Mouse (Mus musculus) CH12.LX (cell line): ENCODE results near the gene A730015C16Rik. TPM values are rescaled to one million over a fixed set of nuclear protein-coding genes. Genes with fewer than 3 reads are reported as not detected.

Experiments used
- DNase-seq: peaks from one replicate; pipeline ENCODE4 v3.0.0-alpha.2; 2013; ENCODE audit errors: extremely low read depth
- H3K27ac ChIP-seq: 2 replicates; pipeline ENCODE4 v1.5.1; 2012; ENCODE audit warnings: low read depth, mild to moderate bottlenecking, control low read depth, moderate library complexity; ENCODE audit not compliant: insufficient read depth
- H3K27me3 ChIP-seq: replicated peaks from 2 replicates; pipeline ENCODE3; 2012; ENCODE audit warnings: inconsistent platforms
- H3K36me3 ChIP-seq, 2 experiments: replicated peaks in 1 of 2; 2 replicates each; pipeline versions ENCODE3 to v1.6.1; 2012; ENCODE audit warnings: inconsistent platforms in 1 of 2, low read length in 1 of 2, mild to moderate bottlenecking in 1 of 2, mixed read lengths in 1 of 2, moderate library complexity in 1 of 2; ENCODE audit not compliant: control insufficient read depth in 1 of 2, insufficient read depth in 1 of 2
- H3K4me1 ChIP-seq, 2 experiments: 2 replicates each; pipeline ENCODE4 v1.6.1; 2012; ENCODE audit warnings: inconsistent platforms in 1 of 2, moderate library complexity in 1 of 2; ENCODE audit not compliant: insufficient read depth in 2 of 2, control insufficient read depth in 1 of 2
- H3K4me2 ChIP-seq: 2 replicates; pipeline ENCODE4 v1.6.1; 2012; ENCODE audit warnings: low read depth, mild to moderate bottlenecking, control low read depth; ENCODE audit not compliant: poor library complexity, insufficient read depth, severe bottlenecking
- H3K4me3 ChIP-seq, 3 experiments: fragments of 150-350 bp in 1 of 3; sonication (generic) in 1 of 3; replicated peaks in 1 of 3; 2 replicates each; pipeline versions ENCODE3 to v1.5.1; 2011 to 2012; ENCODE audit warnings: low read depth in 2 of 3, low read length in 2 of 3, mild to moderate bottlenecking in 2 of 3, moderate library complexity in 2 of 3, control low read depth in 1 of 3, improper control_type of control experiment in 1 of 3, inconsistent platforms in 1 of 3, mixed read lengths in 1 of 3; ENCODE audit not compliant: poor library complexity in 1 of 3
- H3K79me2 ChIP-seq: replicated peaks from 2 replicates; pipeline ENCODE4 v1.6.1; 2012; ENCODE audit warnings: mild to moderate bottlenecking, moderate library complexity; ENCODE audit not compliant: control insufficient read depth, poor library complexity, insufficient read depth, severe bottlenecking; ENCODE audit errors: extremely low read depth
- H3K9ac ChIP-seq: 2 replicates; pipeline ENCODE4 v1.6.1; 2012; ENCODE audit warnings: low read depth, mild to moderate bottlenecking, control low read depth, moderate library complexity; ENCODE audit not compliant: insufficient read depth
- H3K9me3 ChIP-seq: replicated peaks from 2 replicates; pipeline ENCODE3; 2012; ENCODE audit warnings: low read length, inconsistent platforms, mixed read lengths
- BHLHE40 ChIP-seq: IDR thresholded peaks from 2 replicates; pipeline ENCODE4 v1.6.1; 2011; ENCODE audit warnings: mild to moderate bottlenecking, low read depth, low read length, improper control_type of control experiment
- CHD1 ChIP-seq: IDR thresholded peaks from 2 replicates; pipeline ENCODE4 v1.6.1; 2012; ENCODE audit warnings: low read depth, low read length, improper control_type of control experiment, inconsistent platforms
- CTCF ChIP-seq, 2 experiments: IDR thresholded peaks in 1 of 2; conservative IDR thresholded peaks in 1 of 2; 2 replicates each; pipeline ENCODE4 v1.5.1; 2011 to 2012; ENCODE audit warnings: low read depth in 2 of 2, low read length in 2 of 2, improper control_type of control experiment in 1 of 2, inconsistent platforms in 1 of 2, mild to moderate bottlenecking in 1 of 2, moderate library complexity in 1 of 2
- E2F4 ChIP-seq: IDR thresholded peaks from 2 replicates; pipeline ENCODE4 v1.6.1; 2011; ENCODE audit warnings: low read depth, low read length, improper control_type of control experiment; ENCODE audit not compliant: insufficient replicate concordance
- ELF1 ChIP-seq: IDR thresholded peaks from 2 replicates; pipeline ENCODE4 v1.6.1; 2014; ENCODE audit warnings: low read depth, mild to moderate bottlenecking, inconsistent platforms, low read length, improper control_type of control experiment
- EP300 ChIP-seq: IDR thresholded peaks from 2 replicates; pipeline ENCODE4 v1.6.1; 2011; ENCODE audit warnings: low read length, improper control_type of control experiment
- GABPA ChIP-seq: IDR thresholded peaks from 2 replicates; pipeline ENCODE4 v1.6.1; 2012; ENCODE audit warnings: low read depth, low read length, improper control_type of control experiment, inconsistent platforms; ENCODE audit not compliant: insufficient replicate concordance
- HCFC1 ChIP-seq: IDR thresholded peaks from 2 replicates; pipeline ENCODE4 v1.6.1; 2012; ENCODE audit warnings: low read depth, mild to moderate bottlenecking, inconsistent platforms, low read length, improper control_type of control experiment
- IRF4 ChIP-seq: IDR thresholded peaks from 2 replicates; pipeline ENCODE4 v1.6.1; 2014; ENCODE audit warnings: low read depth, mild to moderate bottlenecking, inconsistent platforms, low read length, improper control_type of control experiment
- JUN ChIP-seq: IDR thresholded peaks from 2 replicates; pipeline ENCODE4 v1.6.1; 2011; ENCODE audit warnings: low read depth, mild to moderate bottlenecking, low read length, improper control_type of control experiment, moderate library complexity; ENCODE audit not compliant: insufficient read depth
- JUND ChIP-seq: conservative IDR thresholded peaks from 2 replicates; pipeline ENCODE4 v1.6.1; 2011; ENCODE audit warnings: low read depth, low read length, improper control_type of control experiment
- KAT2A ChIP-seq: IDR thresholded peaks from 2 replicates; pipeline ENCODE4 v1.6.1; 2012; ENCODE audit warnings: low read length, improper control_type of control experiment, inconsistent platforms; ENCODE audit not compliant: insufficient replicate concordance
- MAFK ChIP-seq: IDR thresholded peaks from 2 replicates; pipeline ENCODE4 v1.6.1; 2011; ENCODE audit warnings: low read length, improper control_type of control experiment; ENCODE audit not compliant: insufficient replicate concordance
- MAX ChIP-seq: IDR thresholded peaks from 2 replicates; pipeline ENCODE4 v1.6.1; 2011; ENCODE audit warnings: low read length, improper control_type of control experiment
- MAZ ChIP-seq: IDR thresholded peaks from 2 replicates; pipeline ENCODE4 v1.6.1; 2012; ENCODE audit warnings: low read depth, mild to moderate bottlenecking, inconsistent platforms, low read length, improper control_type of control experiment, moderate library complexity
- MXI1 ChIP-seq: IDR thresholded peaks from 2 replicates; pipeline ENCODE4 v1.6.1; 2011; ENCODE audit warnings: mild to moderate bottlenecking, low read depth, low read length, improper control_type of control experiment
- MYC ChIP-seq: IDR thresholded peaks from 2 replicates; pipeline ENCODE4 v1.6.1; 2011; ENCODE audit warnings: low read depth, mild to moderate bottlenecking, improper control_type of control experiment, low read length
- NELFE ChIP-seq: IDR thresholded peaks from 2 replicates; pipeline ENCODE4 v1.6.1; 2011; ENCODE audit warnings: low read depth, low read length, improper control_type of control experiment
- PAX5 ChIP-seq: IDR thresholded peaks from 2 replicates; pipeline ENCODE4 v1.6.1; 2012; ENCODE audit warnings: low read length, inconsistent platforms, mixed read lengths
- POLR2A ChIP-seq: IDR thresholded peaks from 2 replicates; pipeline ENCODE4 v1.6.1; 2011; ENCODE audit warnings: low read depth, mild to moderate bottlenecking, improper control_type of control experiment, low read length
- POLR2AphosphoS2 ChIP-seq: IDR thresholded peaks from 2 replicates; pipeline ENCODE4 v1.6.1; 2011; ENCODE audit warnings: low read depth, low read length, improper control_type of control experiment
- RAD21 ChIP-seq: IDR thresholded peaks from 2 replicates; pipeline ENCODE4 v1.6.1; 2011; ENCODE audit warnings: low read depth, mild to moderate bottlenecking, low read length, improper control_type of control experiment, moderate library complexity
- SIN3A ChIP-seq: IDR thresholded peaks from 2 replicates; pipeline ENCODE4 v1.6.1; 2012; ENCODE audit warnings: low read length, improper control_type of control experiment, inconsistent platforms
- SMC3 ChIP-seq: IDR thresholded peaks from 2 replicates; pipeline ENCODE4 v1.6.1; 2011; ENCODE audit warnings: low read depth, low read length, improper control_type of control experiment
- TBP ChIP-seq: conservative IDR thresholded peaks from 2 replicates; pipeline ENCODE4 v1.6.1; 2011; ENCODE audit warnings: low read depth, low read length, improper control_type of control experiment
- UBTF ChIP-seq: IDR thresholded peaks from 2 replicates; pipeline ENCODE4 v1.6.1; 2012; ENCODE audit warnings: low read depth, mild to moderate bottlenecking, inconsistent platforms, low read length, improper control_type of control experiment, moderate library complexity
- USF2 ChIP-seq: conservative IDR thresholded peaks from 2 replicates; pipeline ENCODE4 v1.6.1; 2011; ENCODE audit warnings: low read depth, low read length, improper control_type of control experiment
- ZC3H11A ChIP-seq: IDR thresholded peaks from 2 replicates; pipeline ENCODE4 v1.6.1; 2012; ENCODE audit warnings: low read depth, mild to moderate bottlenecking, inconsistent platforms, low read length, improper control_type of control experiment
- ZKSCAN1 ChIP-seq: IDR thresholded peaks from 2 replicates; pipeline ENCODE4 v1.6.1; 2012; ENCODE audit warnings: low read depth, inconsistent platforms, low read length, improper control_type of control experiment, borderline replicate concordance
- ZNF384 ChIP-seq: IDR thresholded peaks from 2 replicates; pipeline ENCODE4 v1.6.1; 2012; ENCODE audit warnings: low read depth, low read length, improper control_type of control experiment, inconsistent platforms
- dilution Hi-C: fragments of 300-500 bp; cut with MboI; formaldehyde crosslinking; loops from 2 replicates; pipeline ENCODE4 v1.14.3; 2020; ENCODE audit warnings: low sequenced_read_pairs; ENCODE audit not compliant: extremely low pct_unique_long_range_greater_than_20kb, extremely low pct_ligation_motif_present
- in situ Hi-C: fragments of 300-500 bp; cut with MboI; formaldehyde crosslinking; loops from 3 replicates; pipeline ENCODE4 v1.14.3; 2019; ENCODE audit warnings: low sequenced_read_pairs, low pct_ligation_motif_present, low pct_unique_long_range_greater_than_20kb, mixed read lengths
- polyA plus RNA-seq: library from polyadenylated mRNA; unstranded; fragments of >175 nt; gene quantifications from 2 replicates; pipeline ENCODE4 v1.2.1, GENCODE M21; 2012; ENCODE audit warnings: low read depth; ENCODE audit not compliant: insufficient read length
- total RNA-seq, 2 experiments: library from RNA; depleted of rRNA; stranded (reverse); fragments of 300-350 nt in 1 of 2; fragments of >200 nt in 1 of 2; gene quantifications; 2 replicates each; pipeline ENCODE4 v1.2.3; 2012 to 2014

Gene A730015C16Rik
- total and polyA plus RNA-seq, 3 experiments = 0.26 to 7.0 TPM; not detected in 1

DNA sequence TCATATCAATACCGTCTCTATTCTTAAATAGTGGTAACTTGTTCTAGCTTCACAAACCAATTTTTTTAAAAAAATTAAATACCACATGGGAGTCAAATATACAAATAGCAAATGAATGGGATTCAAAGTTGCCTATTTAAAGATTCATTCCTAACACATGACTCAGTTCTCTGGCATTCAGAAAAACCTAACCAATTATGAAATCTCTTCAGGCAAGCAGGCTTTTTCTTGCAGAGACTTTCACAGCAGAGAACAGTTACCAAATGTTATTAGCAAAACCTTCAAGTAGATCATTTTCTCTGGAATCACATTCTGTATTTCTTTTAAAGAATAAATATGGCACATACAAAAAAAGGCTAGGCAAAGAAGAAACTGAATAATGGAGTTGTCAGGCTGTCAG, 17.7 kb downstream of the A730015C16Rik start:
- Histone ChIP-seq H3K27me3 (no peaks in the 10 kb centered on the region), H3K79me2 (peaks cover 32% of the 10 kb centered on the region), H3K4me1 (peaks cover 4 to 43% of the 10 kb centered on the region in 2 experiments; a peak in 3 of 4 replicates), H3K4me3 (no peak overlapping the region), H3K4me2 (no peak overlapping the region), H3K27ac (no peak overlapping the region), H3K9me3 (no peaks in the 10 kb centered on the region), H3K36me3 (peaks cover 16 to 22% of the 10 kb centered on the region in 2 experiments), H3K9ac (no peak overlapping the region)
- no peak for DNase-seq
- in situ Hi-C loops = no loop called here
- TF ChIP-seq MAFK = no peak
- TF ChIP-seq E2F4 = no peak
- TF ChIP-seq GABPA = no peak
- TF ChIP-seq TBP = no peak
- no peak for TF ChIP-seq SMC3
- no peak for TF ChIP-seq ZNF384
- no peak for TF ChIP-seq UBTF
- TF ChIP-seq USF2 = no peak
- TF ChIP-seq ELF1 = no peak
- no peak for TF ChIP-seq EP300
- TF ChIP-seq ZC3H11A = no peak
- no peak for TF ChIP-seq KAT2A
- no peak for TF ChIP-seq MAX
- TF ChIP-seq HCFC1 = no peak
- no peak for TF ChIP-seq PAX5
- TF ChIP-seq SIN3A = no peak
- dilution Hi-C loops = no loop called here

DNA sequence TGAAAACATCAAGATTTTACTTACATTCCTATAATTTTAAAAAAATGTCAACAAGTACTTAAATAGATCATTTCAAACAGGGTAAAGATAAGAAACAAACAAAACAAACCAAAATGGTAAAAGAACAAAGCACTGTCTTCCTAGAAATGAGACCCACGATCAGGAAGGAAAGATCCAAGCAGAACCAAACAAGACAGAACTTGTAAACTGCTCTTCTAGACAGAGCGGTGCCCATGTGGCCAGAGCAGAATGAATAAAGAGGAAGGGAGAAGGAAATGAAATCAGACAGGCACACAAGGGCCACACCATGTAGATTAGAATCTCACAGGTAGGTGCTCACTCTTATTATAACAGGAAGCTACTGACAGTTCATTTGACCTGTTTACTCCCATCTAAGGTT, 21.8 kb downstream of the A730015C16Rik start:
- TF ChIP-seq GABPA (no peak), IRF4 (peak; percentile 39; the same call in 1 of the 2 replicates), E2F4 (no peak), CHD1 (0 out of 2 replicates have a peak, but pooled peaks have one; percentile 74), PAX5 (no peak), BHLHE40 (no peak), ZNF384 (no peak), JUND (no peak), TBP (no peak), MAFK (no peak), NELFE (no peak), POLR2AphosphoS2 (no peak), KAT2A (no peak), MYC (peak; percentile 67; the same call in 1 of the 2 replicates), RAD21 (no peak), MAZ (no peak), CTCF (conservative IDR thresholded peaks at IDR 0.05 in 1 of 2, IDR thresholded peaks at IDR 0.05 in 1 of 2; ENCODE audit: low read depth in 2 of 2, low read length in 2 of 2) (no peak), POLR2A (no peak), MXI1 (no peak), JUN (no peak), UBTF (no peak), EP300 (0 out of 2 replicates have a peak, but pooled peaks have one; percentile 7), USF2 (no peak), ZKSCAN1 (no peak)
- Histone ChIP-seq H3K36me3 (peaks cover 38 to 55% of the 10 kb centered on the region in 2 experiments), H3K4me3 (no peak overlapping the region), H3K4me1 (peaks cover 8 to 47% of the 10 kb centered on the region in 2 experiments), H3K9ac (no peak overlapping the region; the same call in 1 of the 2 replicates), H3K27me3 (no peaks in the 10 kb centered on the region), H3K79me2 (peaks cover 9% of the 10 kb centered on the region), H3K9me3 (no peaks in the 10 kb centered on the region), H3K4me2 (peak overlapping the region; percentile 80; the same call in 1 of the 2 replicates), H3K27ac (peak overlapping the region; percentile 61; the same call in 1 of the 2 replicates)
- dilution Hi-C loops (no loop called here), in situ Hi-C loops (no loop called here)
- peak; percentile 42 for DNase-seq
